Mouse (Mus musculus): ENCODE data around the gene Gm815.

- TF ChIP-seq POLR2A (IDR thresholded peaks at IDR 0.05; ENCODE audit: insufficient read length, low read depth) (no peak), SRF (IDR thresholded peaks at IDR 0.05; ENCODE audit: control insufficient read depth, insufficient read length, low read depth) (no peak), MYOG (IDR thresholded peaks at IDR 0.05; ENCODE audit: control insufficient read depth in 1 of 3, insufficient read depth in 1 of 3, insufficient read length in 2 of 3, low read depth in 2 of 3) (no peak), MAX (IDR thresholded peaks at IDR 0.05; ENCODE audit: low read depth) (no peak), TCF12 (IDR thresholded peaks at IDR 0.05; ENCODE audit: insufficient read depth, poor library complexity, severe bottlenecking) (no peak), MYOD1 (IDR thresholded peaks at IDR 0.05; ENCODE audit: control insufficient read depth in 1 of 3, insufficient read length in 2 of 3, low read depth in 2 of 3) (no peak), E2F4 (IDR thresholded peaks at IDR 0.05; ENCODE audit: insufficient read depth) (no peak), USF1 (IDR thresholded peaks at IDR 0.05; ENCODE audit: low read depth) (no peak), POLR2AphosphoS2 (IDR thresholded peaks at IDR 0.05; ENCODE audit: insufficient read length, low read depth) (no peak), CEBPB (IDR thresholded peaks at IDR 0.05; ENCODE audit: insufficient read depth, poor library complexity, severe bottlenecking) (no peak), REST (IDR thresholded peaks at IDR 0.05; ENCODE audit: insufficient read depth, insufficient read length) (no peak)
These were observed 40.9 kb upstream of the Gm815 start for GRCm38 (mm10) chr19:26844813-26845212.
